Mouse (Mus musculus): ENCODE data around the gene Ak7.

GRCm38 (mm10) chr12:105695848-105696247, 9.9 kb upstream of the Ak7 start:
- TF ChIP-seq CTCF (IDR thresholded peaks at IDR 0.05; ENCODE audit: extremely low read depth, insufficient read depth, low read length) (no peak), POLR2A (IDR thresholded peaks at IDR 0.05; ENCODE audit: extremely low read depth, insufficient read depth, low read length) (no peak)
